Mouse (Mus musculus) right cerebral cortex, postnatal 36 days (tissue): ENCODE measurements around the gene Ccm2.

Source experiments
- DNase-seq, 2 experiments: peaks; one replicate each; pipeline ENCODE4 v3.0.0; 2022; ENCODE audit warnings: low spot score in 2 of 2, mixed read lengths in 1 of 2

Gene Ccm2

GRCm38 (mm10) chr11:6581560-6581959 lies 34.9 kb downstream of the Ccm2 start:
- DNase-seq, result no peak

GRCm38 (mm10) chr11:6585748-6586147 lies 39.1 kb downstream of the Ccm2 start:
- DNase-seq, result no peak

- no peak for DNase-seq
Measured at GRCm38 (mm10) chr11:6586660-6587059, 40.0 kb downstream of the Ccm2 start.

- no peak for DNase-seq
Measured at GRCm38 (mm10) chr11:6587249-6587940, 40.7 kb downstream of the Ccm2 start.

GRCm38 (mm10) chr11:6588295-6588694 lies 41.6 kb downstream of the Ccm2 start:
- no peak for DNase-seq

GRCm38 (mm10) chr11:6589838-6590237 lies 43.2 kb downstream of the Ccm2 start:
- DNase-seq, result no peak

GRCm38 (mm10) chr11:6590933-6591675 lies 44.4 kb downstream of the Ccm2 start:
- DNase-seq, result no peak

- no peak for DNase-seq
Measured at GRCm38 (mm10) chr11:6593406-6593805, 46.7 kb downstream of the Ccm2 start.

GRCm38 (mm10) chr11:6594845-6595244 lies 48.2 kb downstream of the Ccm2 start:
- no peak for DNase-seq

GRCm38 (mm10) chr11:6595339-6595738 lies 48.7 kb downstream of the Ccm2 start:
- no peak for DNase-seq

- DNase-seq, result no peak
Measured at GRCm38 (mm10) chr11:6596205-6596604, 49.5 kb downstream of the Ccm2 start.

GRCm38 (mm10) chr11:6596616-6597015 lies 49.9 kb downstream of the Ccm2 start:
- DNase-seq, result no peak

- DNase-seq, result no peak
Measured at GRCm38 (mm10) chr11:6597523-6597922, 50.8 kb downstream of the Ccm2 start.

GRCm38 (mm10) chr11:6598191-6598889 lies 51.7 kb downstream of the Ccm2 start:
- no peak for DNase-seq

GRCm38 (mm10) chr11:6599011-6599681 lies 52.5 kb downstream of the Ccm2 start:
- no peak for DNase-seq

GRCm38 (mm10) chr11:6599831-6600230 lies 53.1 kb downstream of the Ccm2 start:
- no peak for DNase-seq

- no peak for DNase-seq
Measured at GRCm38 (mm10) chr11:6600284-6600944, 53.7 kb downstream of the Ccm2 start.

GRCm38 (mm10) chr11:6601649-6602480 lies 55.2 kb downstream of the Ccm2 start:
- DNase-seq, result no peak

- DNase-seq, result no peak
Measured at GRCm38 (mm10) chr11:6602662-6603061, 56.0 kb downstream of the Ccm2 start.

GRCm38 (mm10) chr11:6603224-6603623 lies 56.5 kb downstream of the Ccm2 start:
- no peak for DNase-seq
